Mouse (Mus musculus): Measurements from ENCODE around the gene Rbm42. TPM values are rescaled to one million over a fixed set of nuclear protein-coding genes. Genes with fewer than 3 reads are reported as not detected.
A peak's percentile ranks its signal among the peaks of the same experiment; 100 is the strongest.

Gene Rbm42
- polyA plus RNA-seq, 1 experiment from 2014 or later, result 101 TPM

GRCm38 (mm10) chr7:30599933-30600353, 50.2 kb downstream of the Rbm42 start:
- no peak overlapping the region for H3K4me3 ChIP-seq (ENCODE audit: low read depth, low read length)
- no peaks in the 10 kb centered on the region for H3K9me3 ChIP-seq (ENCODE audit: control insufficient read depth, low read length)
- H3K9ac ChIP-seq (ENCODE audit: low read depth, low read length), result 0 out of 2 replicates have a peak overlapping the region, but pooled peaks have one; percentile 1
- H3K4me1 ChIP-seq (replicated peaks; ENCODE audit: control insufficient read depth, insufficient read depth, low read length), result 0 out of 2 replicates have a peak, but pooled peaks cover 4% of the 10 kb centered on the region
- no peaks in the 10 kb centered on the region for H3K27me3 ChIP-seq (replicated peaks; ENCODE audit: control insufficient read depth, insufficient read depth, low read length)
- ATAC-seq (replicated peaks; ENCODE audit: low FRiP score) (peak; percentile 97), DNase-seq (ENCODE audit: low spot score) (peak; percentile 74)
- H3K27ac ChIP-seq (ENCODE audit: low read depth, low read length), result no peak overlapping the region
- peak overlapping the region; percentile 37 for H3K4me2 ChIP-seq
- 6% methylated on average over 16 of the region's 16 CpGs for WGBS
- no peaks in the 10 kb centered on the region for H3K36me3 ChIP-seq (ENCODE audit: control insufficient read depth, insufficient read depth, low read length)

- H3K4me2 ChIP-seq, result peak within 1 kb of the TSS; percentile 37
- no peak for ATAC-seq (replicated peaks; ENCODE audit: low FRiP score)
- 0 out of 2 replicates have a peak, but pooled peaks cover 4% of the 10 kb centered on the region for H3K4me1 ChIP-seq (replicated peaks; ENCODE audit: control insufficient read depth, insufficient read depth, low read length)
- H3K4me3 ChIP-seq (ENCODE audit: low read depth, low read length), result no peak within 1 kb of the TSS
- H3K27me3 ChIP-seq (replicated peaks; ENCODE audit: control insufficient read depth, insufficient read depth, low read length), result no peaks in the 10 kb centered on the region
- H3K9ac ChIP-seq (ENCODE audit: low read depth, low read length), result no peak within 1 kb of the TSS
- 90% methylated on average over 12 of the region's 12 CpGs for WGBS
- no peak within 1 kb of the TSS for H3K27ac ChIP-seq (ENCODE audit: low read depth, low read length)
- H3K36me3 ChIP-seq (ENCODE audit: control insufficient read depth, insufficient read depth, low read length), result no peaks in the 10 kb centered on the region
- H3K9me3 ChIP-seq (ENCODE audit: control insufficient read depth, low read length), result no peaks in the 10 kb centered on the region
- no peak for DNase-seq (ENCODE audit: low spot score)
Measured at GRCm38 (mm10) chr7:30598786-30599185, 51.3 kb downstream of the Rbm42 start, which contains the start of gene Zbtb32. TSS of gene Zbtb32 (minus strand) at chr7:30598909.

GRCm38 (mm10) chr7:30596811-30597210, 53.3 kb downstream of the Rbm42 start:
- Histone ChIP-seq H3K9ac (ENCODE audit: low read depth, low read length) (no peak overlapping the region), H3K27ac (ENCODE audit: low read depth, low read length) (no peak overlapping the region), H3K9me3 (ENCODE audit: control insufficient read depth, low read length) (no peaks in the 10 kb centered on the region), H3K27me3 (replicated peaks; ENCODE audit: control insufficient read depth, insufficient read depth, low read length) (no peaks in the 10 kb centered on the region), H3K36me3 (ENCODE audit: control insufficient read depth, insufficient read depth, low read length) (no peaks in the 10 kb centered on the region), H3K4me1 (replicated peaks; ENCODE audit: control insufficient read depth, insufficient read depth, low read length) (0 out of 2 replicates have a peak, but pooled peaks cover 4% of the 10 kb centered on the region), H3K4me2 (no peak overlapping the region), H3K4me3 (ENCODE audit: low read depth, low read length) (no peak overlapping the region)
- 80% methylated on average over 5 of the region's 5 CpGs for WGBS
- ATAC-seq (replicated peaks; ENCODE audit: low FRiP score) (no peak), DNase-seq (ENCODE audit: low spot score) (no peak)

- 0 out of 2 replicates have a peak, but pooled peaks cover 4% of the 10 kb centered on the region for H3K4me1 ChIP-seq (replicated peaks; ENCODE audit: control insufficient read depth, insufficient read depth, low read length)
- no peak overlapping the region for H3K27ac ChIP-seq (ENCODE audit: low read depth, low read length)
- H3K36me3 ChIP-seq (ENCODE audit: control insufficient read depth, insufficient read depth, low read length), result no peaks in the 10 kb centered on the region
- H3K4me2 ChIP-seq, result no peak overlapping the region
- no peaks in the 10 kb centered on the region for H3K27me3 ChIP-seq (replicated peaks; ENCODE audit: control insufficient read depth, insufficient read depth, low read length)
- H3K9ac ChIP-seq (ENCODE audit: low read depth, low read length), result no peak overlapping the region
- H3K9me3 ChIP-seq (ENCODE audit: control insufficient read depth, low read length), result no peaks in the 10 kb centered on the region
- WGBS, result 76% methylated on average over 5 of the region's 5 CpGs
- no peak overlapping the region for H3K4me3 ChIP-seq (ENCODE audit: low read depth, low read length)
- ATAC-seq (replicated peaks; ENCODE audit: low FRiP score) (no peak), DNase-seq (ENCODE audit: low spot score) (no peak)
Measured at GRCm38 (mm10) chr7:30596093-30596492, 54.0 kb downstream of the Rbm42 start.

- no peak for DNase-seq (ENCODE audit: low spot score)
- no peaks in the 10 kb centered on the region for H3K27me3 ChIP-seq (replicated peaks; ENCODE audit: control insufficient read depth, insufficient read depth, low read length)
- peaks cover 7% of the 10 kb centered on the region for H3K4me1 ChIP-seq (replicated peaks; ENCODE audit: control insufficient read depth, insufficient read depth, low read length)
- no peak overlapping the region for H3K27ac ChIP-seq (ENCODE audit: low read depth, low read length)
- no peak overlapping the region for H3K4me2 ChIP-seq
- no peak overlapping the region for H3K4me3 ChIP-seq (ENCODE audit: low read depth, low read length)
- H3K36me3 ChIP-seq (ENCODE audit: control insufficient read depth, insufficient read depth, low read length), result no peaks in the 10 kb centered on the region
- 66% methylated on average over 3 of the region's 4 CpGs for WGBS
- ATAC-seq (replicated peaks; ENCODE audit: low FRiP score), result no peak
- no peaks in the 10 kb centered on the region for H3K9me3 ChIP-seq (ENCODE audit: control insufficient read depth, low read length)
- no peak overlapping the region for H3K9ac ChIP-seq (ENCODE audit: low read depth, low read length)
Measured at GRCm38 (mm10) chr7:30594510-30595024, 55.5 kb downstream of the Rbm42 start.

- peaks cover 6% of the 10 kb centered on the region for H3K4me1 ChIP-seq (replicated peaks; ENCODE audit: control insufficient read depth, insufficient read depth, low read length)
- DNase-seq (ENCODE audit: low spot score) (no peak), ATAC-seq (replicated peaks; ENCODE audit: low FRiP score) (no peak)
- no peak overlapping the region for H3K9ac ChIP-seq (ENCODE audit: low read depth, low read length)
- H3K4me3 ChIP-seq (ENCODE audit: low read depth, low read length), result no peak overlapping the region
- whole genome bisulfite sequencing, result 63% methylated on average over 10 of the region's 10 CpGs
- H3K4me2 ChIP-seq, result no peak overlapping the region
- no peaks in the 10 kb centered on the region for H3K27me3 ChIP-seq (replicated peaks; ENCODE audit: control insufficient read depth, insufficient read depth, low read length)
- no peaks in the 10 kb centered on the region for H3K9me3 ChIP-seq (ENCODE audit: control insufficient read depth, low read length)
- no peaks in the 10 kb centered on the region for H3K36me3 ChIP-seq (ENCODE audit: control insufficient read depth, insufficient read depth, low read length)
- H3K27ac ChIP-seq (ENCODE audit: low read depth, low read length), result no peak overlapping the region
Measured at GRCm38 (mm10) chr7:30593579-30594509, 56.3 kb downstream of the Rbm42 start.

- ATAC-seq (replicated peaks; ENCODE audit: low FRiP score) (no peak), DNase-seq (ENCODE audit: low spot score) (no peak)
- Histone ChIP-seq H3K4me1 (replicated peaks; ENCODE audit: control insufficient read depth, insufficient read depth, low read length) (peaks cover 6% of the 10 kb centered on the region), H3K9ac (ENCODE audit: low read depth, low read length) (no peak overlapping the region), H3K4me3 (ENCODE audit: low read depth, low read length) (no peak overlapping the region), H3K36me3 (ENCODE audit: control insufficient read depth, insufficient read depth, low read length) (no peaks in the 10 kb centered on the region), H3K4me2 (no peak overlapping the region), H3K9me3 (ENCODE audit: control insufficient read depth, low read length) (no peaks in the 10 kb centered on the region), H3K27me3 (replicated peaks; ENCODE audit: control insufficient read depth, insufficient read depth, low read length) (no peaks in the 10 kb centered on the region), H3K27ac (ENCODE audit: low read depth, low read length) (no peak overlapping the region)
- 48% methylated on average over 5 of the region's 5 CpGs for WGBS
Measured at GRCm38 (mm10) chr7:30592772-30593423, 57.2 kb downstream of the Rbm42 start.

GRCm38 (mm10) chr7:30591605-30591951, 58.5 kb downstream of the Rbm42 start:
- WGBS, result 64% methylated on average over 4 of the region's 4 CpGs
- no peak for ATAC-seq (replicated peaks; ENCODE audit: low FRiP score)
- Histone ChIP-seq H3K27ac (ENCODE audit: low read depth, low read length) (no peak overlapping the region), H3K4me2 (no peak overlapping the region), H3K4me3 (ENCODE audit: low read depth, low read length) (no peak overlapping the region), H3K4me1 (replicated peaks; ENCODE audit: control insufficient read depth, insufficient read depth, low read length) (peaks cover 11% of the 10 kb centered on the region), H3K9ac (ENCODE audit: low read depth, low read length) (no peak overlapping the region), H3K36me3 (ENCODE audit: control insufficient read depth, insufficient read depth, low read length) (peaks cover 5% of the 10 kb centered on the region; the same call in 1 of the 2 replicates), H3K9me3 (ENCODE audit: control insufficient read depth, low read length) (no peaks in the 10 kb centered on the region), H3K27me3 (replicated peaks; ENCODE audit: control insufficient read depth, insufficient read depth, low read length) (no peaks in the 10 kb centered on the region)
- DNase-seq (ENCODE audit: low spot score), result no peak

All from liver, embryonic 11.5 days (tissue).